In genomic region chr12:112720216-112720615, GRCm38 (mm10) we compare ENCODE assay signal across 8 mouse cellular contexts. TPM values are rescaled to one million over a fixed set of nuclear protein-coding genes. Genes with fewer than 3 reads are reported as not detected.
DNase-seq lines count a peak whose midpoint lies in the region; ATAC-seq and TF ChIP-seq lines count a peak whose summit lies in the region.

Cep170b (plus strand) TSS chr12:112720455.

- H3K9me3 ChIP-seq in hindbrain, embryonic 11.5 days (ENCODE audit: control insufficient read depth, low read length): no peaks in the 10 kb centered on the region

- H3K9ac ChIP-seq in hindbrain, embryonic 11.5 days (ENCODE audit: low read depth, low read length): no peak within 1 kb of the TSS

- H3K4me2 ChIP-seq in hindbrain, embryonic 11.5 days (replicated peaks; ENCODE audit: low read depth, low read length): peak within 1 kb of the TSS; percentile 99

- no peak for TF ChIP-seq CTCF in layer of hippocampus, adult 2 months (conservative IDR thresholded peaks at IDR 0.05)
- TF ChIP-seq CTCF in cortical plate, adult 2 months (IDR thresholded peaks at IDR 0.05; ENCODE audit: extremely low read depth, insufficient read depth, low read length): no peak
- TF ChIP-seq CTCF in olfactory bulb, adult 2 months (IDR thresholded peaks at IDR 0.05; ENCODE audit: insufficient read depth, low read depth, low read length): no peak

- 71% methylated on average over 6 of the region's 6 CpGs for WGBS in hindbrain, embryonic 11.5 days
- 87% methylated on average over 6 of the region's 6 CpGs for WGBS in olfactory bulb, adult 2 months

- TF ChIP-seq POLR2A in cortical plate, adult 2 months (IDR thresholded peaks at IDR 0.05; ENCODE audit: extremely low read depth, insufficient read depth, low read length): no peak
- no peak for TF ChIP-seq POLR2A in olfactory bulb, adult 2 months (IDR thresholded peaks at IDR 0.05; ENCODE audit: insufficient read depth, low read depth, low read length)

- H3K27me3 ChIP-seq in hindbrain, embryonic 11.5 days (ENCODE audit: control insufficient read depth, insufficient read depth, low read length): peaks cover 19% of the 10 kb centered on the region

- no peak for ATAC-seq in hindbrain, embryonic 11.5 days (ENCODE audit: low FRiP score)

- no peaks in the 10 kb centered on the region for H3K4me1 ChIP-seq in cortical plate, adult 2 months (ENCODE audit: control insufficient read depth, insufficient read depth, low read length)
- H3K4me1 ChIP-seq in hindbrain, embryonic 11.5 days (replicated peaks; ENCODE audit: control insufficient read depth, insufficient read depth, low read length): 0 out of 2 replicates have a peak, but pooled peaks cover 3% of the 10 kb centered on the region
- peaks cover 25% of the 10 kb centered on the region for H3K4me1 ChIP-seq in olfactory bulb, adult 2 months (ENCODE audit: control insufficient read depth, insufficient read depth, low read length)

- DNase-seq in layer of hippocampus, adult 2 months (ENCODE audit: low spot score in 2 of 2): no peak
- DNase-seq in layer of hippocampus, adult 11-12 months (ENCODE audit: low spot score): no peak
- DNase-seq in hindbrain, embryonic 11.5 days (ENCODE audit: low spot score): no peak
- no peak for DNase-seq in left cerebral cortex, postnatal 25 days (ENCODE audit: low spot score in 2 of 2)
- DNase-seq in spleen, postnatal 36 days (ENCODE audit: low spot score in 2 of 2): no peak
- DNase-seq in thymus, postnatal 25 days: no peak

- no peak within 1 kb of the TSS for H3K27ac ChIP-seq in layer of hippocampus, adult 2 months
- no peak within 1 kb of the TSS for H3K27ac ChIP-seq in cortical plate, adult 2 months (ENCODE audit: insufficient read depth, low read length)
- no peak within 1 kb of the TSS for H3K27ac ChIP-seq in hindbrain, embryonic 11.5 days (ENCODE audit: low read depth, low read length)
- no peak within 1 kb of the TSS for H3K27ac ChIP-seq in olfactory bulb, adult 2 months (ENCODE audit: insufficient read depth, low read depth, low read length)

- no peak within 1 kb of the TSS for H3K4me3 ChIP-seq in layer of hippocampus, adult 2 months
- H3K4me3 ChIP-seq in cortical plate, adult 2 months (ENCODE audit: insufficient read depth, low read length): peak within 1 kb of the TSS; percentile 63
- H3K4me3 ChIP-seq in hindbrain, embryonic 11.5 days (ENCODE audit: low read depth, low read length): peak within 1 kb of the TSS; percentile 80; the same call in 1 of the 2 replicates
- no peak within 1 kb of the TSS for H3K4me3 ChIP-seq in olfactory bulb, adult 2 months (ENCODE audit: insufficient read depth, low read depth, low read length)

- intact Hi-C loops in left cerebral cortex, postnatal 25 days (cut with DNase I): no loop called here

- no peaks in the 10 kb centered on the region for H3K36me3 ChIP-seq in hindbrain, embryonic 11.5 days (ENCODE audit: control insufficient read depth, insufficient read depth, low read length)

RNA-seq across cellular contexts. Expression of gene Cep170b, which starts in this region (rescaled TPM):
- total RNA-seq in layer of hippocampus, adult 2 months (2021): 100 to 1,000 TPM; 194 to 210 TPM
- polyA plus RNA-seq in cortical plate, adult 2 months (2012; rRNA removed): 129 and 131 TPM in 2 replicates
- polyA plus RNA-seq in hindbrain, embryonic 11.5 days (2014; fragmentation: Nextera tagmentation; extraction: Ambion mirVana): 8.5 and 8.7 TPM in 2 replicates
- total RNA-seq in left cerebral cortex, postnatal 25 days (2021): 100 to 1,000 TPM; 246 TPM
- not detected in 2 replicates for polyA plus RNA-seq in olfactory bulb, adult 2 months (2012; ENCODE audit: insufficient read depth, insufficient read length, low replicate concordance, missing spikeins)

Comparison
In these comparisons a context has a peak if more than half of its experiments do, and no peak if none do; other contexts are left out.
1. H3K4me3 ChIP-seq: peak in cortical plate, adult 2 months (single experiment) and hindbrain, embryonic 11.5 days (single experiment); none in layer of hippocampus, adult 2 months (single experiment) and olfactory bulb, adult 2 months (single experiment).